8 mouse cellular contexts compared by ENCODE assay signal in the genomic region with DNA sequence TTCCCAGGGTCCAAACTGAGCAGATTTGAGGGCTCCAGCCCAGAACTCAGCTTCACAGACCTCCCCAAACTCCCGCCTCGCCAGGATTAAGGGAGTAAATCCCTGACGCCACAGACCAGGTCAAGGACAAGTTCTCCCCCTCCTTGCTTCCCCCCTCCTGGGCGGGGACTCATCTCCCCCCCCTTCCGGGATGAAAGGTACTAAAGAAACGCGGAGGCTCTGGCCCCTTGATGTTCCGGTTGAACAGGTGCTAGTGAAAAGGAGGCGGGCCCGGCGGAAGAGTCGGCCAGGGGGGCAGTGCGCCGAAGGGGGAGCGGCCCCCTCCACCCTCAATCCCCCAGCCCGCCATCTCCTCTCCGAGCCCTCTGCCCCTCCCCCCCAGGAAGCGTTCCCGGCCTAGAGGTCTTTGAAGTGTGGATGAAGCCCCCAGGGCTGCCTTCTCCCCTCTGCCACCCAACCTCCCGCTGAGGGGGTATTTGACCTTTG. TPM values are rescaled to one million over a fixed set of nuclear protein-coding genes. Genes with fewer than 3 reads are reported as not detected.
DNase-seq lines count a peak whose midpoint lies in the region; ATAC-seq lines count a peak whose summit lies in the region.

No protein-coding gene starts in this region.

- H3K36me3 ChIP-seq in forebrain, embryonic 11.5 days (ENCODE audit: control insufficient read depth, insufficient read depth, low read length), result peaks cover 3% of the 10 kb centered on the region
- H3K36me3 ChIP-seq in hindbrain, embryonic 15.5 days, result 0 out of 2 replicates have a peak, but pooled peaks cover 6% of the 10 kb centered on the region
- peaks cover 4% of the 10 kb centered on the region; the same call in 1 of the 2 replicates for H3K36me3 ChIP-seq in liver, embryonic 13.5 days
- H3K36me3 ChIP-seq in neural tube, embryonic 13.5 days, result peaks cover 15% of the 10 kb centered on the region

- under 1% methylated on average over 20 of the region's 20 CpGs for WGBS in forebrain, embryonic 11.5 days
- WGBS in hindbrain, embryonic 15.5 days, result under 1% methylated on average over 20 of the region's 20 CpGs
- 4% methylated on average over 20 of the region's 20 CpGs for WGBS in liver, embryonic 13.5 days (ENCODE audit: insufficient replicate concordance)
- under 1% methylated on average over 18 of the region's 20 CpGs for WGBS in neural tube, embryonic 13.5 days

- H3K4me2 ChIP-seq in forebrain, embryonic 11.5 days (ENCODE audit: low read depth, low read length, severe bottlenecking), result peak overlapping the region; percentile 88
- H3K4me2 ChIP-seq in hindbrain, embryonic 15.5 days, result peak overlapping the region; percentile 81
- peak overlapping the region; percentile 80 for H3K4me2 ChIP-seq in liver, embryonic 13.5 days
- H3K4me2 ChIP-seq in neural tube, embryonic 13.5 days, result peak overlapping the region; percentile 83

- DNase-seq in B cell, adult 2 months, result peak; percentile 65 to 69
- peak; percentile 48 for DNase-seq in T-cell, adult 2 months (ENCODE audit: low spot score)
- DNase-seq in forebrain, embryonic 11.5 days (ENCODE audit: low spot score), result peak; percentile 79
- no peak for DNase-seq in liver, embryonic 13.5 days

- no peak overlapping the region; the same call in 1 of the 2 replicates for H3K27ac ChIP-seq in forebrain, embryonic 11.5 days (ENCODE audit: low read depth, low read length)
- no peak overlapping the region for H3K27ac ChIP-seq in hindbrain, embryonic 15.5 days (replicated peaks)
- H3K27ac ChIP-seq in liver, embryonic 13.5 days, result no peak overlapping the region
- no peak overlapping the region for H3K27ac ChIP-seq in neural tube, embryonic 13.5 days (replicated peaks)

- peaks cover 20% of the 10 kb centered on the region for H3K4me1 ChIP-seq in forebrain, embryonic 11.5 days (replicated peaks; ENCODE audit: control insufficient read depth, insufficient read depth, low read length)
- peaks cover 51% of the 10 kb centered on the region for H3K4me1 ChIP-seq in hindbrain, embryonic 15.5 days (replicated peaks)
- H3K4me1 ChIP-seq in liver, embryonic 13.5 days (replicated peaks), result peaks cover 53% of the 10 kb centered on the region
- peaks cover 56% of the 10 kb centered on the region for H3K4me1 ChIP-seq in neural tube, embryonic 13.5 days (replicated peaks)

- peaks cover 14% of the 10 kb centered on the region for H3K27me3 ChIP-seq in forebrain, embryonic 11.5 days (ENCODE audit: control insufficient read depth, insufficient read depth, low read length)
- peaks cover 18% of the 10 kb centered on the region for H3K27me3 ChIP-seq in hindbrain, embryonic 15.5 days
- peaks cover 83% of the 10 kb centered on the region for H3K27me3 ChIP-seq in liver, embryonic 13.5 days
- peaks cover 21% of the 10 kb centered on the region for H3K27me3 ChIP-seq in neural tube, embryonic 13.5 days

- peak overlapping the region; percentile 35 for H3K9ac ChIP-seq in forebrain, embryonic 11.5 days (ENCODE audit: low read length)
- H3K9ac ChIP-seq in hindbrain, embryonic 15.5 days, result no peak overlapping the region
- H3K9ac ChIP-seq in liver, embryonic 13.5 days, result no peak overlapping the region
- H3K9ac ChIP-seq in neural tube, embryonic 13.5 days, result peak overlapping the region; percentile 31; the same call in 1 of the 2 replicates

- ATAC-seq in forebrain, embryonic 11.5 days (replicated peaks; ENCODE audit: low FRiP score), result no peak
- ATAC-seq in hindbrain, embryonic 15.5 days (ENCODE audit: low FRiP score, low read depth), result no peak
- ATAC-seq in liver, embryonic 13.5 days (ENCODE audit: low read depth), result no peak
- ATAC-seq in neural tube, embryonic 13.5 days (ENCODE audit: low read depth), result no peak
- no peak for ATAC-seq in megakaryocyte-erythroid progenitor cell, adult 5-6 weeks (replicated peaks; ENCODE audit: low FRiP score, low TSS enrichment, poor library complexity, severe bottlenecking)
- no peak for ATAC-seq in erythroblast, adult 5-6 weeks (replicated peaks; ENCODE audit: low FRiP score, poor library complexity, severe bottlenecking)

- H3K4me3 ChIP-seq in forebrain, embryonic 11.5 days (ENCODE audit: low read depth, low read length), result peak overlapping the region; percentile 19
- peak overlapping the region; percentile 90 for H3K4me3 ChIP-seq in hindbrain, embryonic 15.5 days
- H3K4me3 ChIP-seq in liver, embryonic 13.5 days (replicated peaks), result peak overlapping the region; percentile 65
- peak overlapping the region; percentile 92 for H3K4me3 ChIP-seq in neural tube, embryonic 13.5 days

- H3K9me3 ChIP-seq in forebrain, embryonic 11.5 days (ENCODE audit: control insufficient read depth, low read length), result no peaks in the 10 kb centered on the region
- H3K9me3 ChIP-seq in hindbrain, embryonic 15.5 days, result no peaks in the 10 kb centered on the region
- H3K9me3 ChIP-seq in liver, embryonic 13.5 days (replicated peaks), result no peaks in the 10 kb centered on the region
- H3K9me3 ChIP-seq in neural tube, embryonic 13.5 days, result no peaks in the 10 kb centered on the region

RNA-seq across cellular contexts. Expression of gene Mllt6, which starts 1.5 kb away (rescaled TPM):
- polyA plus RNA-seq in forebrain, embryonic 11.5 days (2014; fragmentation: Nextera tagmentation; extraction: Ambion mirVana), result 3.4 and 4.9 TPM in 2 replicates
- polyA plus RNA-seq in hindbrain, embryonic 15.5 days (2015; fragmentation: Nextera tagmentation; extraction: Ambion mirVana), result 3.4 and 3.5 TPM in 2 replicates
- 0.17 and 0.23 TPM in 2 replicates for polyA plus RNA-seq in liver, embryonic 13.5 days (2015; fragmentation: Nextera tagmentation; extraction: Ambion mirVana)
- polyA plus RNA-seq in neural tube, embryonic 13.5 days (2015; fragmentation: Nextera tagmentation; extraction: Ambion mirVana), result 3.2 and 3.4 TPM in 2 replicates
- total RNA-seq in megakaryocyte-erythroid progenitor cell, adult 5-6 weeks (2014; fragmentation: Nextera tagmentation), result 5.4 and 6.1 TPM in 2 replicates
- total RNA-seq in megakaryocyte-erythroid progenitor cell, adult 5-6 weeks (2017), result 4.8 and 5.4 TPM in 2 replicates
- total RNA-seq in erythroblast, adult 5-6 weeks (2015; ENCODE audit: low replicate concordance), result 1.2 and 1.9 TPM in 2 replicates
- 1.5 and 3.9 TPM in 2 replicates for total RNA-seq in erythroblast, adult 5-6 weeks (2017; ENCODE audit: low replicate concordance)

RNA-seq across cellular contexts. Expression of gene Cisd3, which starts 23.9 kb away (rescaled TPM):
- 13.5 and 14.0 TPM in 2 replicates for polyA plus RNA-seq in forebrain, embryonic 11.5 days (2014; fragmentation: Nextera tagmentation; extraction: Ambion mirVana)
- polyA plus RNA-seq in hindbrain, embryonic 15.5 days (2015; fragmentation: Nextera tagmentation; extraction: Ambion mirVana), result 33.2 and 37.0 TPM in 2 replicates
- polyA plus RNA-seq in liver, embryonic 13.5 days (2015; fragmentation: Nextera tagmentation; extraction: Ambion mirVana), result 11.7 and 13.3 TPM in 2 replicates
- polyA plus RNA-seq in neural tube, embryonic 13.5 days (2015; fragmentation: Nextera tagmentation; extraction: Ambion mirVana), result 32.9 and 40.5 TPM in 2 replicates
- 10.1 TPM in 1 of 2 replicates, not detected in the other for total RNA-seq in megakaryocyte-erythroid progenitor cell, adult 5-6 weeks (2014; fragmentation: Nextera tagmentation)
- total RNA-seq in megakaryocyte-erythroid progenitor cell, adult 5-6 weeks (2017), result 15.9 TPM in 1 of 2 replicates, not detected in the other
- 2.3 TPM in 1 of 2 replicates, not detected in the other for total RNA-seq in erythroblast, adult 5-6 weeks (2015; ENCODE audit: low replicate concordance)
- 1.7 TPM in 1 of 2 replicates, not detected in the other for total RNA-seq in erythroblast, adult 5-6 weeks (2017; ENCODE audit: low replicate concordance)

RNA-seq across cellular contexts. Expression of gene Epop, which starts 32.2 kb away (rescaled TPM):
- 13.8 and 15.8 TPM in 2 replicates for polyA plus RNA-seq in forebrain, embryonic 11.5 days (2014; fragmentation: Nextera tagmentation; extraction: Ambion mirVana)
- 2.6 and 3.0 TPM in 2 replicates for polyA plus RNA-seq in hindbrain, embryonic 15.5 days (2015; fragmentation: Nextera tagmentation; extraction: Ambion mirVana)
- 0.65 and 0.69 TPM in 2 replicates for polyA plus RNA-seq in liver, embryonic 13.5 days (2015; fragmentation: Nextera tagmentation; extraction: Ambion mirVana)
- polyA plus RNA-seq in neural tube, embryonic 13.5 days (2015; fragmentation: Nextera tagmentation; extraction: Ambion mirVana), result 3.6 and 4.1 TPM in 2 replicates
- total RNA-seq in megakaryocyte-erythroid progenitor cell, adult 5-6 weeks (2014; fragmentation: Nextera tagmentation), result 2.6 and 2.9 TPM in 2 replicates
- total RNA-seq in megakaryocyte-erythroid progenitor cell, adult 5-6 weeks (2017), result 0.61 and 2.6 TPM in 2 replicates
- 0.58 TPM in 1 of 2 replicates, not detected in the other for total RNA-seq in erythroblast, adult 5-6 weeks (2015; ENCODE audit: low replicate concordance)
- total RNA-seq in erythroblast, adult 5-6 weeks (2017; ENCODE audit: low replicate concordance), result not detected in 2 replicates

RNA-seq across cellular contexts. Expression of gene Pcgf2, which starts 38.6 kb away (rescaled TPM):
- 24.2 and 25.9 TPM in 2 replicates for polyA plus RNA-seq in forebrain, embryonic 11.5 days (2014; fragmentation: Nextera tagmentation; extraction: Ambion mirVana)
- 18.9 and 19.5 TPM in 2 replicates for polyA plus RNA-seq in hindbrain, embryonic 15.5 days (2015; fragmentation: Nextera tagmentation; extraction: Ambion mirVana)
- 2.3 and 3.6 TPM in 2 replicates for polyA plus RNA-seq in liver, embryonic 13.5 days (2015; fragmentation: Nextera tagmentation; extraction: Ambion mirVana)
- 20.4 and 22.6 TPM in 2 replicates for polyA plus RNA-seq in neural tube, embryonic 13.5 days (2015; fragmentation: Nextera tagmentation; extraction: Ambion mirVana)
- total RNA-seq in megakaryocyte-erythroid progenitor cell, adult 5-6 weeks (2014; fragmentation: Nextera tagmentation), result 6.8 and 19.0 TPM in 2 replicates
- total RNA-seq in megakaryocyte-erythroid progenitor cell, adult 5-6 weeks (2017), result 0.23 and 0.28 TPM in 2 replicates
- 0.77 TPM in 1 of 2 replicates, not detected in the other for total RNA-seq in erythroblast, adult 5-6 weeks (2015; ENCODE audit: low replicate concordance)
- not detected in 2 replicates for total RNA-seq in erythroblast, adult 5-6 weeks (2017; ENCODE audit: low replicate concordance)

RNA-seq across cellular contexts. Expression of gene Psmb3, which starts 41.5 kb away (rescaled TPM):
- 463 and 510 TPM in 2 replicates for polyA plus RNA-seq in forebrain, embryonic 11.5 days (2014; fragmentation: Nextera tagmentation; extraction: Ambion mirVana)
- polyA plus RNA-seq in hindbrain, embryonic 15.5 days (2015; fragmentation: Nextera tagmentation; extraction: Ambion mirVana), result 416 and 449 TPM in 2 replicates
- polyA plus RNA-seq in liver, embryonic 13.5 days (2015; fragmentation: Nextera tagmentation; extraction: Ambion mirVana), result 335 and 374 TPM in 2 replicates
- 444 and 473 TPM in 2 replicates for polyA plus RNA-seq in neural tube, embryonic 13.5 days (2015; fragmentation: Nextera tagmentation; extraction: Ambion mirVana)
- total RNA-seq in megakaryocyte-erythroid progenitor cell, adult 5-6 weeks (2014; fragmentation: Nextera tagmentation), result 226 and 360 TPM in 2 replicates
- 171 and 175 TPM in 2 replicates for total RNA-seq in megakaryocyte-erythroid progenitor cell, adult 5-6 weeks (2017)
- total RNA-seq in erythroblast, adult 5-6 weeks (2015; ENCODE audit: low replicate concordance), result 32.4 and 40.3 TPM in 2 replicates
- 37.0 and 48.2 TPM in 2 replicates for total RNA-seq in erythroblast, adult 5-6 weeks (2017; ENCODE audit: low replicate concordance)

Comparison
In these comparisons a context has a peak if more than half of its experiments do, and no peak if none do; other contexts are left out.
1. H3K4me3 ChIP-seq: peak in every context shown above with its lines; median percentile 92 in neural tube, embryonic 13.5 days; 90 in hindbrain, embryonic 15.5 days; 65 in liver, embryonic 13.5 days; 19 in forebrain, embryonic 11.5 days.
2. H3K9ac ChIP-seq: peak in forebrain, embryonic 11.5 days (single experiment) and neural tube, embryonic 13.5 days (single experiment); none in hindbrain, embryonic 15.5 days (single experiment) and liver, embryonic 13.5 days (single experiment).
3. Peak in every context shown above with its lines, with median percentiles within 50 percentile points of each other: H3K4me2 ChIP-seq.